18 mouse cellular contexts compared by ENCODE assay signal in the genomic region with DNA sequence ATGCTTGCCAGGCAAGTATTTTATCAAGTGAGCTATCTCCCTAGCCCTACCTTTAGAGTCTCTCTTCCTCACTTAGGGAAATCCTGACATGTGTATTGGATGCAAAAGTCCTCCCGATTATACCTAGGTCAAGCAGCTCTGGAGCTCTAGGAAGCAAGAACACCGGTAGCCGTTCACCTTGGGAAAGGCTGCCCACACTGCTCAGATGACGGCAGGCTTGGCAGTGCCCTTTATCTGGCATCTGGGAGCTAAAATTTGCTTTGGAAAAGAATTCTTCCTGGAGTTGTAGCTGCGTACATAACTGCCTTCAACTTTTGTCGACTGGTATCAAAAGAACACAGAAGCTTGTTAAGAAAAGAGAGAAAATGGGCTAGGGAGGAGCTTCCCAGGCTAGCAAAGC. TPM values are rescaled to one million over a fixed set of nuclear protein-coding genes. Genes with fewer than 3 reads are reported as not detected.
A peak's percentile ranks its signal among the peaks of the same experiment; 100 is the strongest.
DNase-seq lines count a peak whose midpoint lies in the region; ATAC-seq and TF ChIP-seq lines count a peak whose summit lies in the region.
"Had no signal": no experiment of that assay in that cellular context is flagged by ENCODE, and none has a peak within 500 bp of the region (broad histone marks: within the 10 kb centered on the region; RNA-seq: fewer than 3 reads in every experiment).

No protein-coding gene starts in this region.

- TF ChIP-seq POLR2A in olfactory bulb, adult 2 months (IDR thresholded peaks at IDR 0.05; ENCODE audit: insufficient read depth, low read depth, low read length) = no peak

- no peaks in the 10 kb centered on the region for H3K9me3 ChIP-seq in forebrain, embryonic 12.5 days
- H3K9me3 ChIP-seq in forebrain, embryonic 11.5 days (ENCODE audit: control insufficient read depth, low read length) = no peaks in the 10 kb centered on the region
- H3K9me3 ChIP-seq in heart, embryonic 14.5 days (ENCODE audit: control insufficient read depth, low read length) = no peaks in the 10 kb centered on the region
- H3K9me3 ChIP-seq in lung, postnatal 0 days (ENCODE audit: low read length) = no peaks in the 10 kb centered on the region
- no peaks in the 10 kb centered on the region for H3K9me3 ChIP-seq in midbrain, embryonic 14.5 days (ENCODE audit: control insufficient read depth, low read length)
- H3K9me3 ChIP-seq: liver, embryonic 13.5 days; midbrain, embryonic 13.5 days had no signal

- no peak overlapping the region for H3K9ac ChIP-seq in forebrain, embryonic 12.5 days
- no peak overlapping the region for H3K9ac ChIP-seq in forebrain, embryonic 11.5 days (ENCODE audit: low read length)
- H3K9ac ChIP-seq in heart, embryonic 14.5 days (ENCODE audit: low read length) = peak overlapping the region; percentile 47
- no peak overlapping the region for H3K9ac ChIP-seq in lung, postnatal 0 days (replicated peaks; ENCODE audit: low read depth)
- H3K9ac ChIP-seq in midbrain, embryonic 14.5 days (replicated peaks; ENCODE audit: low read length) = no peak overlapping the region
- H3K9ac ChIP-seq: hindbrain, embryonic 14.5 days; liver, embryonic 13.5 days; midbrain, embryonic 13.5 days had no signal

- WGBS in forebrain, embryonic 12.5 days = 66% methylated on average over 6 of the region's 6 CpGs
- 73% methylated on average over 6 of the region's 6 CpGs for WGBS in forebrain, embryonic 11.5 days
- 63% methylated on average over 6 of the region's 6 CpGs for WGBS in heart, embryonic 14.5 days
- WGBS in lung, postnatal 0 days = 59% methylated on average over 6 of the region's 6 CpGs
- 24% methylated on average over 6 of the region's 6 CpGs for WGBS in olfactory bulb, adult 2 months
- 84% methylated on average over 6 of the region's 6 CpGs for WGBS in midbrain, embryonic 14.5 days

- no peak for TF ChIP-seq EP300 in lung, postnatal 0 days (IDR thresholded peaks at IDR 0.05)

- TF ChIP-seq CTCF in lung, postnatal 0 days (IDR thresholded peaks at IDR 0.05) = no peak
- TF ChIP-seq CTCF in olfactory bulb, adult 2 months (IDR thresholded peaks at IDR 0.05; ENCODE audit: insufficient read depth, low read depth, low read length) = no peak

- H3K4me2 ChIP-seq in forebrain, embryonic 12.5 days = no peak overlapping the region
- H3K4me2 ChIP-seq in forebrain, embryonic 11.5 days (ENCODE audit: low read depth, low read length, severe bottlenecking) = no peak overlapping the region
- H3K4me2 ChIP-seq in heart, embryonic 14.5 days (ENCODE audit: low read length) = no peak overlapping the region
- no peak overlapping the region for H3K4me2 ChIP-seq in lung, postnatal 0 days (replicated peaks; ENCODE audit: low read depth, low read length)
- H3K4me2 ChIP-seq in midbrain, embryonic 14.5 days (ENCODE audit: low read length) = no peak overlapping the region
- H3K4me2 ChIP-seq: hindbrain, embryonic 14.5 days; liver, embryonic 13.5 days; midbrain, embryonic 13.5 days had no signal

- peaks cover 55% of the 10 kb centered on the region for H3K4me1 ChIP-seq in forebrain, embryonic 12.5 days
- H3K4me1 ChIP-seq in forebrain, embryonic 11.5 days (replicated peaks; ENCODE audit: control insufficient read depth, insufficient read depth, low read length) = peaks cover 31% of the 10 kb centered on the region
- peaks cover 29 to 67% of the 10 kb centered on the region in 2 experiments for H3K4me1 ChIP-seq in heart, embryonic 14.5 days (ENCODE audit: control insufficient read depth in 2 of 2, insufficient read depth in 2 of 2, low read length in 2 of 2)
- H3K4me1 ChIP-seq in lung, postnatal 0 days (ENCODE audit: insufficient read depth, low read depth, low read length) = peaks cover 22% of the 10 kb centered on the region
- peaks cover 22% of the 10 kb centered on the region for H3K4me1 ChIP-seq in olfactory bulb, adult 2 months (ENCODE audit: control insufficient read depth, insufficient read depth, low read length)
- H3K4me1 ChIP-seq in midbrain, embryonic 14.5 days (ENCODE audit: control insufficient read depth, insufficient read depth, low read length) = peaks cover 28% of the 10 kb centered on the region
- H3K4me1 ChIP-seq: liver, embryonic 13.5 days had no signal

- ATAC-seq in forebrain, embryonic 12.5 days (ENCODE audit: low FRiP score) = no peak
- ATAC-seq in forebrain, embryonic 11.5 days (replicated peaks; ENCODE audit: low FRiP score) = no peak
- no peak for ATAC-seq in heart, embryonic 14.5 days (ENCODE audit: insufficient number of reproducible peaks, insufficient read depth, low FRiP score, low read depth)
- ATAC-seq in lung, postnatal 0 days = no peak
- no peak for ATAC-seq in midbrain, embryonic 14.5 days (ENCODE audit: low FRiP score, low TSS enrichment)
- ATAC-seq: intestine, embryonic 16.5 days; midbrain, embryonic 13.5 days had no signal

- DNase-seq in forebrain, embryonic 11.5 days (ENCODE audit: low spot score) = no peak
- DNase-seq in heart, postnatal 4 days = no peak
- no peak for DNase-seq in lung, postnatal 0 days (ENCODE audit: low spot score)
- DNase-seq in lung, postnatal 10 days = no peak
- DNase-seq in midbrain, embryonic 14.5 days = no peak
- DNase-seq: cerebellum, adult 11 months; gastrocnemius, postnatal 36 days; kidney, postnatal 25 days; liver, embryonic 13.5 days; right cerebral cortex, adult 18-20 months; thymus, postnatal 36 days had no signal

- H3K27ac ChIP-seq in forebrain, embryonic 12.5 days = peak overlapping the region; percentile 87; the same call in 1 of the 2 replicates
- no peak overlapping the region for H3K27ac ChIP-seq in forebrain, embryonic 11.5 days (ENCODE audit: low read depth, low read length)
- peak overlapping the region; percentile 23 to 85; a peak in 3 of 4 replicates for H3K27ac ChIP-seq in heart, embryonic 14.5 days (replicated peaks in 1 of 2; ENCODE audit: control insufficient read depth in 1 of 2, insufficient read depth in 1 of 2, low read depth in 2 of 2, low read length in 2 of 2)
- H3K27ac ChIP-seq in lung, postnatal 0 days (ENCODE audit: low read length) = 0 out of 2 replicates have a peak overlapping the region, but pooled peaks have one; percentile 3
- 0 out of 2 replicates have a peak overlapping the region, but pooled peaks have one; percentile 40 for H3K27ac ChIP-seq in olfactory bulb, adult 2 months (ENCODE audit: insufficient read depth, low read depth, low read length)
- H3K27ac ChIP-seq in midbrain, embryonic 14.5 days (replicated peaks; ENCODE audit: low read depth, low read length) = no peak overlapping the region
- H3K27ac ChIP-seq: hindbrain, embryonic 14.5 days; liver, embryonic 13.5 days; midbrain, embryonic 13.5 days; stomach, postnatal 0 days had no signal

- peaks cover 20% of the 10 kb centered on the region for H3K36me3 ChIP-seq in forebrain, embryonic 12.5 days (replicated peaks)
- no peaks in the 10 kb centered on the region for H3K36me3 ChIP-seq in forebrain, embryonic 11.5 days (ENCODE audit: control insufficient read depth, insufficient read depth, low read length)
- H3K36me3 ChIP-seq in heart, embryonic 14.5 days (ENCODE audit: control insufficient read depth, insufficient read depth, low read length) = peaks cover 31% of the 10 kb centered on the region
- H3K36me3 ChIP-seq in lung, postnatal 0 days (ENCODE audit: insufficient read depth, low read length) = no peaks in the 10 kb centered on the region
- peaks cover 15% of the 10 kb centered on the region for H3K36me3 ChIP-seq in midbrain, embryonic 14.5 days (ENCODE audit: control insufficient read depth, insufficient read depth, low read length)
- H3K36me3 ChIP-seq: liver, embryonic 13.5 days; midbrain, embryonic 13.5 days had no signal

- H3K4me3 ChIP-seq in forebrain, embryonic 12.5 days (replicated peaks) = no peak overlapping the region
- H3K4me3 ChIP-seq in forebrain, embryonic 11.5 days (ENCODE audit: low read depth, low read length) = no peak overlapping the region
- H3K4me3 ChIP-seq in heart, embryonic 14.5 days (ENCODE audit: control insufficient read depth in 1 of 2, insufficient read depth in 1 of 2, low read depth in 1 of 2, low read length in 2 of 2) = no peak overlapping the region
- no peak overlapping the region for H3K4me3 ChIP-seq in lung, postnatal 0 days (ENCODE audit: low read depth, low read length)
- no peak overlapping the region for H3K4me3 ChIP-seq in olfactory bulb, adult 2 months (ENCODE audit: insufficient read depth, low read depth, low read length)
- H3K4me3 ChIP-seq in midbrain, embryonic 14.5 days (replicated peaks; ENCODE audit: low read depth, low read length) = no peak overlapping the region
- H3K4me3 ChIP-seq: liver, embryonic 13.5 days; midbrain, embryonic 13.5 days had no signal

- H3K27me3 ChIP-seq in forebrain, embryonic 12.5 days = no peaks in the 10 kb centered on the region
- no peaks in the 10 kb centered on the region for H3K27me3 ChIP-seq in forebrain, embryonic 11.5 days (ENCODE audit: control insufficient read depth, insufficient read depth, low read length)
- H3K27me3 ChIP-seq in heart, embryonic 14.5 days (ENCODE audit: control insufficient read depth, insufficient read depth, low read length) = no peaks in the 10 kb centered on the region
- no peaks in the 10 kb centered on the region for H3K27me3 ChIP-seq in lung, postnatal 0 days (replicated peaks; ENCODE audit: insufficient read depth, low read length)
- H3K27me3 ChIP-seq in midbrain, embryonic 14.5 days (ENCODE audit: control insufficient read depth, insufficient read depth, low read length) = no peaks in the 10 kb centered on the region
- H3K27me3 ChIP-seq: liver, embryonic 13.5 days; midbrain, embryonic 13.5 days had no signal

RNA-seq across cellular contexts. Expression of gene Pbx1, which starts 37.5 kb away (rescaled TPM):
- 69.4 and 72.2 TPM in 2 replicates for polyA plus RNA-seq in forebrain, embryonic 12.5 days (2016; fragmentation: Nextera tagmentation; extraction: Ambion mirVana)
- 45.8 and 51.1 TPM in 2 replicates for polyA plus RNA-seq in forebrain, embryonic 11.5 days (2014; fragmentation: Nextera tagmentation; extraction: Ambion mirVana)
- polyA plus RNA-seq in heart, embryonic 14.5 days (2014; fragmentation: Nextera tagmentation; extraction: Ambion mirVana) = 27.3 and 30.7 TPM in 2 replicates
- 100 to 1,000 TPM in 1 of 2 experiments, 10 to 100 TPM in 1; 90.6 to 101 TPM for total RNA-seq in heart, postnatal 4 days (2021)
- polyA plus RNA-seq in lung, postnatal 0 days (2015; fragmentation: Nextera tagmentation; extraction: Ambion mirVana) = 23.9 and 32.5 TPM in 2 replicates
- polyA plus RNA-seq in olfactory bulb, adult 2 months (2012; ENCODE audit: insufficient read depth, insufficient read length, low replicate concordance, missing spikeins) = 133 and 332 TPM in 2 replicates
- 114 and 125 TPM in 2 replicates for polyA plus RNA-seq in midbrain, embryonic 14.5 days (2014; fragmentation: Nextera tagmentation; extraction: Ambion mirVana)

Comparison
In these comparisons a context has a peak if more than half of its experiments do, and no peak if none do; other contexts are left out.
1. H3K27ac ChIP-seq: peak in forebrain, embryonic 12.5 days (single experiment), heart, embryonic 14.5 days (2 of 2), lung, postnatal 0 days (single experiment) and olfactory bulb, adult 2 months (single experiment); none in forebrain, embryonic 11.5 days (single experiment) and midbrain, embryonic 14.5 days (single experiment).